Mouse (Mus musculus): ENCODE measurements around the gene Fgfr1op2. TPM values are rescaled to one million over a fixed set of nuclear protein-coding genes. Genes with fewer than 3 reads are reported as not detected.

Fgfr1op2 gene
- total and polyA plus RNA-seq, 3 experiments: 73.0 to 101 (median 94.1) TPM

GRCm38 (mm10) chr6:146585134-146585533 is 8.1 kb downstream of the Fgfr1op2 start:
- H3K27me3 ChIP-seq (replicated peaks): no peaks in the 10 kb centered on the region
- H3K4me2 ChIP-seq (ENCODE audit: insufficient read depth, low read depth, poor library complexity, severe bottlenecking): no peak overlapping the region
- dilution Hi-C loops (cut with MboI; ENCODE audit: extremely low pct_ligation_motif_present, extremely low pct_unique_long_range_greater_than_20kb, low sequenced_read_pairs): no loop called here
- peaks cover 5 to 32% of the 10 kb centered on the region in 2 experiments; a peak in 3 of 4 replicates for H3K4me1 ChIP-seq (ENCODE audit: control insufficient read depth in 1 of 2, insufficient read depth in 2 of 2)
- H3K79me2 ChIP-seq (replicated peaks; ENCODE audit: control insufficient read depth, extremely low read depth, insufficient read depth, poor library complexity, severe bottlenecking): peaks cover 49% of the 10 kb centered on the region
- H3K9me3 ChIP-seq (replicated peaks; ENCODE audit: low read length): peaks cover 3% of the 10 kb centered on the region
- in situ Hi-C loops (cut with MboI; ENCODE audit: low pct_ligation_motif_present, low pct_unique_long_range_greater_than_20kb, low sequenced_read_pairs): no loop called here
- H3K36me3 ChIP-seq (replicated peaks in 1 of 2; ENCODE audit: control insufficient read depth in 1 of 2, insufficient read depth in 1 of 2, low read length in 1 of 2): peaks cover 36 to 64% of the 10 kb centered on the region in 2 experiments
- H3K27ac ChIP-seq (ENCODE audit: insufficient read depth, low read depth): no peak overlapping the region
- H3K4me3 ChIP-seq (replicated peaks in 1 of 3; ENCODE audit: low read depth in 2 of 3, low read length in 2 of 3, poor library complexity in 1 of 3): no peak overlapping the region
- H3K9ac ChIP-seq (ENCODE audit: insufficient read depth, low read depth): no peak overlapping the region
- TF ChIP-seq TBP (conservative IDR thresholded peaks at IDR 0.05; ENCODE audit: low read depth, low read length) (no peak), JUND (conservative IDR thresholded peaks at IDR 0.05; ENCODE audit: low read depth, low read length) (no peak), MAFK (IDR thresholded peaks at IDR 0.05; ENCODE audit: insufficient replicate concordance, low read length) (no peak), ZMIZ1 (IDR thresholded peaks at IDR 0.05; ENCODE audit: low read depth, low read length) (no peak)
- no peak for DNase-seq (ENCODE audit: extremely low read depth)

- dilution Hi-C loops (cut with MboI; ENCODE audit: extremely low pct_ligation_motif_present, extremely low pct_unique_long_range_greater_than_20kb, low sequenced_read_pairs): no loop called here
- Histone ChIP-seq H3K4me3 (replicated peaks in 1 of 3; ENCODE audit: low read depth in 2 of 3, low read length in 2 of 3, poor library complexity in 1 of 3) (no peak overlapping the region), H3K27ac (ENCODE audit: insufficient read depth, low read depth) (no peak overlapping the region), H3K79me2 (replicated peaks; ENCODE audit: control insufficient read depth, extremely low read depth, insufficient read depth, poor library complexity, severe bottlenecking) (no peaks in the 10 kb centered on the region), H3K9me3 (replicated peaks; ENCODE audit: low read length) (no peaks in the 10 kb centered on the region), H3K36me3 (replicated peaks in 1 of 2; ENCODE audit: control insufficient read depth in 1 of 2, insufficient read depth in 1 of 2, low read length in 1 of 2) (peaks cover 56 to 82% of the 10 kb centered on the region in 2 experiments), H3K4me1 (ENCODE audit: control insufficient read depth in 1 of 2, insufficient read depth in 2 of 2) (no peaks in the 10 kb centered on the region), H3K4me2 (ENCODE audit: insufficient read depth, low read depth, poor library complexity, severe bottlenecking) (no peak overlapping the region), H3K9ac (ENCODE audit: insufficient read depth, low read depth) (no peak overlapping the region), H3K27me3 (replicated peaks) (no peaks in the 10 kb centered on the region)
- in situ Hi-C loops (cut with MboI; ENCODE audit: low pct_ligation_motif_present, low pct_unique_long_range_greater_than_20kb, low sequenced_read_pairs): no loop called here
- no peak for TF ChIP-seq MEF2A (IDR thresholded peaks at IDR 0.05; ENCODE audit: borderline replicate concordance, low read depth, low read length)
- TF ChIP-seq GABPA (IDR thresholded peaks at IDR 0.05; ENCODE audit: insufficient replicate concordance, low read depth, low read length): no peak
- TF ChIP-seq JUND (conservative IDR thresholded peaks at IDR 0.05; ENCODE audit: low read depth, low read length): no peak
- no peak for TF ChIP-seq NRF1 (IDR thresholded peaks at IDR 0.05; ENCODE audit: low read depth, low read length)
- no peak for TF ChIP-seq ELF1 (IDR thresholded peaks at IDR 0.05; ENCODE audit: low read depth, low read length)
- TF ChIP-seq MAX (IDR thresholded peaks at IDR 0.05; ENCODE audit: low read length): no peak
- TF ChIP-seq USF1 (IDR thresholded peaks at IDR 0.05; ENCODE audit: low read depth, low read length): no peak
- no peak for TF ChIP-seq MAZ (IDR thresholded peaks at IDR 0.05; ENCODE audit: low read depth, low read length)
- no peak for TF ChIP-seq POLR2AphosphoS2 (IDR thresholded peaks at IDR 0.05; ENCODE audit: low read depth, low read length)
- no peak for TF ChIP-seq USF2 (conservative IDR thresholded peaks at IDR 0.05; ENCODE audit: low read depth, low read length)
- no peak for TF ChIP-seq TCF12 (IDR thresholded peaks at IDR 0.05; ENCODE audit: low read depth, low read length)
- TF ChIP-seq ETS1 (conservative IDR thresholded peaks at IDR 0.05; ENCODE audit: low read depth, low read length): no peak
- no peak for DNase-seq (ENCODE audit: extremely low read depth)
These were observed 25.6 kb downstream of the Fgfr1op2 start for GRCm38 (mm10) chr6:146602601-146603000.

All from CH12.LX (cell line).